Mouse (Mus musculus) kidney, postnatal 0 days (tissue): ENCODE results near the gene Rap1gap. TPM values are rescaled to one million over a fixed set of nuclear protein-coding genes. Genes with fewer than 3 reads are reported as not detected.

Source experiments
- ATAC-seq: fragments of 200-750 bp; cut with Nextera tagmentation; replicated peaks from 2 replicates; pipeline ENCODE4 v1.8.0; 2017; ENCODE audit warnings: low read depth, moderate number of reproducible peaks, moderate TSS enrichment, moderate library complexity; ENCODE audit not compliant: low FRiP score
- DNase-seq: peaks from one replicate; pipeline ENCODE4 v3.0.0-alpha.2; 2016; ENCODE audit warnings: low spot score
- H3K27ac ChIP-seq: fragments of 300-500 bp; sonication (generic); 2 replicates; pipeline ENCODE4 v1.5.1; 2014; ENCODE audit warnings: mild to moderate bottlenecking
- H3K27me3 ChIP-seq: fragments of 300-500 bp; sonication (generic); 2 replicates; pipeline ENCODE4 v1.6.1; 2014; ENCODE audit warnings: low read length, mixed read lengths; ENCODE audit not compliant: insufficient read depth
- H3K36me3 ChIP-seq: fragments of 300-500 bp; sonication (generic); 2 replicates; pipeline ENCODE4 v1.6.1; 2014; ENCODE audit warnings: low read length, mixed read lengths; ENCODE audit not compliant: insufficient read depth
- H3K4me1 ChIP-seq: fragments of 300-500 bp; sonication (generic); replicated peaks from 2 replicates; pipeline ENCODE4 v1.6.1; 2014; ENCODE audit warnings: antibody characterized with exemption, low read length, mixed read lengths; ENCODE audit not compliant: insufficient read depth
- H3K4me2 ChIP-seq: fragments of 300-500 bp; sonication (generic); 2 replicates; pipeline ENCODE4 v1.6.1; 2014; ENCODE audit warnings: mild to moderate bottlenecking, low read length, moderate library complexity, mixed read lengths
- H3K4me3 ChIP-seq: fragments of 300-500 bp; sonication (generic); replicated peaks from 2 replicates; pipeline ENCODE4 v1.5.1; 2014; ENCODE audit warnings: low read depth, low read length
- H3K9ac ChIP-seq: fragments of 300-500 bp; sonication (generic); 2 replicates; pipeline ENCODE4 v1.6.1; 2014; ENCODE audit warnings: low read depth, low read length
- H3K9me3 ChIP-seq: fragments of 300-500 bp; sonication (generic); replicated peaks from 2 replicates; pipeline ENCODE4 v1.6.1; 2016; ENCODE audit warnings: low read length, inconsistent platforms, mixed read lengths
- CTCF ChIP-seq: IDR thresholded peaks from 2 replicates; pipeline ENCODE4 v1.5.1; 2016; ENCODE audit warnings: antibody characterized with exemption, low read depth, mild to moderate bottlenecking, moderate library complexity
- WGBS: fragments of 180-500 bp; shearing (Covaris S2); extraction: QIAGEN DNeasy Blood & Tissue Kit; methylation state at CpG from one replicate; pipeline ENCODE4 v1.1.7; 2014; 5-methylcytosine and 5-hydroxymethylcytosine counted together
- polyA plus RNA-seq: library from polyadenylated mRNA; unstranded; fragments of >200 nt; fragmentation: Nextera tagmentation; extraction: Ambion mirVana; gene quantifications from 2 replicates; pipeline ENCODE4 v1.2.1, GENCODE M21; 2015

Gene Rap1gap
- polyA plus RNA-seq, 1 experiment from 2014 or later, result 30.6 TPM

- H3K9me3 ChIP-seq, result no peaks in the 10 kb centered on the region
- H3K27me3 ChIP-seq, result no peaks in the 10 kb centered on the region
- TF ChIP-seq CTCF, result no peak
- no peak for DNase-seq
- no peaks in the 10 kb centered on the region for H3K36me3 ChIP-seq
- WGBS, result 84% methylated on average over 15 of the region's 15 CpGs
- H3K4me1 ChIP-seq, result peaks cover 10% of the 10 kb centered on the region; the same call in 1 of the 2 replicates
- H3K27ac ChIP-seq, result no peak overlapping the region
- no peak for ATAC-seq
- H3K4me3 ChIP-seq, result no peak overlapping the region
- H3K4me2 ChIP-seq, result no peak overlapping the region
- H3K9ac ChIP-seq, result no peak overlapping the region
Observed at GRCm38 (mm10) chr4:137752471-137752870, 87.9 kb downstream of the Rap1gap start.

GRCm38 (mm10) chr4:137753199-137753598 lies 88.7 kb downstream of the Rap1gap start:
- DNase-seq, result no peak
- Histone ChIP-seq H3K27ac (no peak overlapping the region), H3K4me1 (peaks cover 10% of the 10 kb centered on the region; the same call in 1 of the 2 replicates), H3K9me3 (no peaks in the 10 kb centered on the region), H3K4me3 (no peak overlapping the region), H3K4me2 (no peak overlapping the region), H3K36me3 (no peaks in the 10 kb centered on the region), H3K9ac (no peak overlapping the region), H3K27me3 (no peaks in the 10 kb centered on the region)
- TF ChIP-seq CTCF, result no peak
- no peak for ATAC-seq
- whole genome bisulfite sequencing, result 81% methylated on average over 7 of the region's 7 CpGs

DNA sequence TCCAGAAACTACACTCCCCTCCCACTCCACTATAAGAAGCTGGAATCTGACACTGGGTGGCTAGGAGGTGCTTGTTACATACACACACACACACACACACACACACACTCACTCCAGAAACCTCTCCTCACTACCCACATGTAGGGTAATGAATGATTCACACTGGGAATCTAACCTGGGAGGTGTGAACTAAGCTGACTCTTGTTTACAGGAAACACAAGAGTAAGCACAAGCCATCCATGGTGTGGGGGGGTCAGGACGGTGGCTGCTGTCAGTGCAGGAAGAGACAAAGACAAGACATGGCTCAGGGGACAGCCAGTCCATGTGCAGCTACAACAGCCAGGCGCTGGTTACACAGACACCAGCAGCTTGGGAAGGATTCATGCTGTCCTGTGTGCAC lies 89.9 kb downstream of the Rap1gap start:
- Histone ChIP-seq H3K4me3 (no peak overlapping the region), H3K9me3 (no peaks in the 10 kb centered on the region), H3K27me3 (no peaks in the 10 kb centered on the region), H3K27ac (no peak overlapping the region), H3K36me3 (no peaks in the 10 kb centered on the region), H3K4me1 (peaks cover 10% of the 10 kb centered on the region; the same call in 1 of the 2 replicates), H3K4me2 (no peak overlapping the region), H3K9ac (no peak overlapping the region)
- ATAC-seq (peak; percentile 73), DNase-seq (peak; percentile 63)
- no peak for TF ChIP-seq CTCF
- 49% methylated on average over 2 of the region's 2 CpGs for WGBS

GRCm38 (mm10) chr4:137762886-137763285 lies 98.4 kb downstream of the Rap1gap start:
- 0 out of 2 replicates have a peak, but pooled peaks have one; percentile 10 for ATAC-seq
- no peak for TF ChIP-seq CTCF
- WGBS, result 70% methylated on average over 9 of the region's 9 CpGs

DNA sequence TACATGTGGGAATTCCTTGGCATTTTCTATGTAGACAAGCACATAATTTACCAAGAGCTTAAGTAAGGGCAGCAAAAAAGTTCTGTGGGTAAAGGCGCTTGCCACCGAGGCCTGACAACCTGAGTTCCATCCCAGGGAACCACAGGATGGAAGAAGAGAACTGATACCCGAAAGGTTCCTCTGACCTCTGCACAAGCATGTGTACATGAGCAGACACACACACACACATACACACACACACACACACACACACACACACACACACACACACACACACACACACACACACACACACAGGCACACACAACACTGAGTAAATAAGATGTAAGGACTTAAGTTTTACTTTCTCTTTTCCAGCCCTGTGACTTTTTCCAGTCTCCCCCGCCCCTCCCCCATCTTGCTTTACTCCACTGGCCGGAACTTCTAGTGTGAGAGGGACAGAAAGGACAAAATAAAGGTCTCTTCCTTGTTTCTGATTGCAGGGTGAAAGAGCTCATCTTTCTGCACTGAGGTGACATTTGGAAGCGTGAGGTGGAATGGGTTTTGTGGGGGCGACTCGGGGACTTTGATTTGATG lies 99.5 kb downstream of the Rap1gap start:
- DNase-seq, result peak; percentile 49
- no peak for TF ChIP-seq CTCF
- Histone ChIP-seq H3K9ac (no peak overlapping the region), H3K27me3 (no peaks in the 10 kb centered on the region), H3K4me1 (peaks cover 6% of the 10 kb centered on the region; the same call in 1 of the 2 replicates), H3K27ac (no peak overlapping the region), H3K4me3 (no peak overlapping the region), H3K36me3 (no peaks in the 10 kb centered on the region), H3K9me3 (no peaks in the 10 kb centered on the region), H3K4me2 (no peak overlapping the region)
- no peak for ATAC-seq
- 41% methylated on average over 8 of the region's 8 CpGs for WGBS

More at GRCm38 (mm10) chr4:137762886-137763285, 98.4 kb downstream of the Rap1gap start:
- H3K4me2 ChIP-seq, result no peak overlapping the region
- no peak overlapping the region for H3K4me3 ChIP-seq
- no peak overlapping the region for H3K9ac ChIP-seq
- no peaks in the 10 kb centered on the region for H3K27me3 ChIP-seq
- no peaks in the 10 kb centered on the region for H3K36me3 ChIP-seq
- no peak for DNase-seq
- peaks cover 6% of the 10 kb centered on the region; the same call in 1 of the 2 replicates for H3K4me1 ChIP-seq
- no peak overlapping the region for H3K27ac ChIP-seq
- no peaks in the 10 kb centered on the region for H3K9me3 ChIP-seq

GRCm38 (mm10) chr4:137764621-137765020 lies 100.1 kb downstream of the Rap1gap start:
- TF ChIP-seq CTCF, result no peak
- Histone ChIP-seq H3K9me3 (no peaks in the 10 kb centered on the region), H3K4me3 (no peak overlapping the region), H3K36me3 (no peaks in the 10 kb centered on the region), H3K27me3 (no peaks in the 10 kb centered on the region), H3K27ac (no peak overlapping the region), H3K4me2 (no peak overlapping the region), H3K4me1 (peaks cover 6% of the 10 kb centered on the region; the same call in 1 of the 2 replicates), H3K9ac (no peak overlapping the region)
- WGBS, result 67% methylated on average over 3 of the region's 3 CpGs
- ATAC-seq (no peak), DNase-seq (no peak)
